Mouse (Mus musculus) kidney, postnatal 36 days (tissue): ENCODE results near the gene Angel1.

Experiments
- DNase-seq, 2 experiments: peaks; one replicate each; pipeline ENCODE4 v3.0.0; 2021 to 2022; ENCODE audit warnings: mixed read lengths in 2 of 2

Angel1 gene

GRCm38 (mm10) chr12:86726120-86726640 lies at the start of gene Angel1:
TSS of gene Angel1 (minus strand) at chr12:86726460.
- DNase-seq: peak; percentile 98 to 99

DNA sequence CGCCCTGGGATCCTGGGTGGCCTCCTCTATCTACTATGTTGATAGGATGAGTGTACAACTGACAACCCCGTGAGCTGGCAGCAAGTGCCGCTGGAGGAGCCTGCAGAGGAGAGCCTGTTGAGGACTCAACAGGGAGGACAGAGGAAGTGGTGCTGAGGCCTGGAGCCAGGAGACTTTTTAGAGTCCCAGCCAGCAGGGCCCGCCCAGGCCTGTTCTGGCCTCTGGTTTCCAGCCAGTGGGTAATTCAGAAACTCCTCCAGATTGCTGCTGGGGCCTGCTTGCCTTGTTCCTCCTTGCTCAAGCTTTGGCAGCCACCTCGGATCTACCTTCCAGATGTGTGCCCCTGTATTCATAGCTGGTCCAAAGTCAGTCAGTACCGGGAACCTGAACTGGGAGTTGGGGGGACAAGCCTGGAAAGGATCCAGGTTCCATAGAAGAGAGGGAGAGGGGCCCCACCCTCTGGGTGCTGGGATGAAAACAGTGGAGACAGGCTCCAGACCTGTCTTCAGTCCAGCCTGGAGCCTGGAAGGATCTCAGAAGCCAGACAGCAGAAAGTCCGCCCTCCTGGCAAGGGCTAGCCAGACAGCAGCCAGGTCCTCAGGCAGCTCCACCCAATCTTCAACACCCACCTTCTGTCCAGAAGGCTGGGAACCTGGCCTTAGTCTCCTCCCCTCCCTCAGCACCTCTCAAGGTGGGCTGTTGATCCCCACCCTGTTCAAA lies 49.5 kb upstream of the Angel1 start:
- DNase-seq: peak; percentile 50 to 60

DNA sequence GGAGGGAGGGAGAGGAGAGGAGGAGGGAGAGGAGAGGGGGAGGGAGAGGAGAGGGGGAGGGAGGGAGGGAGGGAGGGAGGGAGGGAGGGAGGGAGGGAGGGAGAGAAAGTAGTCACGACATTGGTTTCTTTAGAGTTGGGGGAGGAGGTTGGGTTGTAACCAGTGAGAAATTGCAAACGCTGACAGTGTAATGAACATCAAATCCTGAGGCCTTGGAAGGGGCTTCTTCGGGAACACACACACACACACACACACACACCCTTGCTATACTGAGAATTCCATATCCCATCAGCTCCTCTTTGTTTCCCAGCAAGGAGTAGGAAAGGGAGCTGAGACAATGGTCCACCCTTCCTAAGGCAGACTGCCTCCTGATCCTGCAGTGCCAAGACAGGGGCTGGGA lies 46.3 kb upstream of the Angel1 start:
- no peak for DNase-seq

GRCm38 (mm10) chr12:86771823-86772427 lies 45.7 kb upstream of the Angel1 start:
- DNase-seq: peak; percentile 94 to 98

DNA sequence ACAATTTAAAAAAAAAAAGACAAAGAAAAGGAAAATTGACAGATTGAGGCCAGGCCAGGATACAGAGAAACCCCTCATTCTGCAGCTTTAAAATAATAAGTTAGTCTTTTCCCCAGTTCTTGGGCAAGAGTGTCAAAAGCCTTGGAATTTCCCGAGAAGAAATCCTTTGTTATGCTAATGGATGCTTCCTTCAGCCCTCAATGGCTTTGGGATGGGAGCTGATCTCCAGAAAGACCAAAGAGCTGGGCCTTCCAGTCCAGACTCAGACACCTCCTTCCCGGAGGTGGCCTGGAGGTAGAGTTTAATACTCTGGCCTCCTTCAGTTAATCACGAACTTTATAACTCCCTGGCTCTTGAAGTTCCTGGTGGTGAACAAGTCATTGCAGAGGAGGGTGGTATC lies 44.7 kb upstream of the Angel1 start:
- DNase-seq: no peak

GRCm38 (mm10) chr12:86770261-86770670 lies 44.0 kb upstream of the Angel1 start:
- peak; percentile 85 to 92 for DNase-seq

DNA sequence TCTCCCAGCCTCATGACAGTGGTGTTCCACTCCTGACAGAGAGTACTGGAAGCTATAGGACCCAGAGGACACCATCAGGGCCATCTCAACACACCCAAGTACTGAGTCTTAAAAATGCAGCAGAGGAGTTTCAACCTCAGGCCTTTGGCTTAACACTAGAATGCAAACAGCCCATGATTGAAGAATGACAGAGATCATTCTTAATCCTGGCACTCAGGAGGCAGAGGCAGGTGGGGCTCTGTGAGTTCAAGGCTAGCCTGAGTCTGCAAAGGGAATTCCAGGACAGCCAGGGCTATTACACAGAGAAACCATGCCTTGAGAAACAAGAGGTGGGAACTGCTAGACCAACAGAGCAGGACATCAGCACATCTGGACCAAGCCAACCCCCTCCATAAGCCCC lies 43.6 kb upstream of the Angel1 start:
- DNase-seq: no peak

GRCm38 (mm10) chr12:86768986-86769580 lies 42.8 kb upstream of the Angel1 start:
- peak; percentile 87 to 91 for DNase-seq

DNA sequence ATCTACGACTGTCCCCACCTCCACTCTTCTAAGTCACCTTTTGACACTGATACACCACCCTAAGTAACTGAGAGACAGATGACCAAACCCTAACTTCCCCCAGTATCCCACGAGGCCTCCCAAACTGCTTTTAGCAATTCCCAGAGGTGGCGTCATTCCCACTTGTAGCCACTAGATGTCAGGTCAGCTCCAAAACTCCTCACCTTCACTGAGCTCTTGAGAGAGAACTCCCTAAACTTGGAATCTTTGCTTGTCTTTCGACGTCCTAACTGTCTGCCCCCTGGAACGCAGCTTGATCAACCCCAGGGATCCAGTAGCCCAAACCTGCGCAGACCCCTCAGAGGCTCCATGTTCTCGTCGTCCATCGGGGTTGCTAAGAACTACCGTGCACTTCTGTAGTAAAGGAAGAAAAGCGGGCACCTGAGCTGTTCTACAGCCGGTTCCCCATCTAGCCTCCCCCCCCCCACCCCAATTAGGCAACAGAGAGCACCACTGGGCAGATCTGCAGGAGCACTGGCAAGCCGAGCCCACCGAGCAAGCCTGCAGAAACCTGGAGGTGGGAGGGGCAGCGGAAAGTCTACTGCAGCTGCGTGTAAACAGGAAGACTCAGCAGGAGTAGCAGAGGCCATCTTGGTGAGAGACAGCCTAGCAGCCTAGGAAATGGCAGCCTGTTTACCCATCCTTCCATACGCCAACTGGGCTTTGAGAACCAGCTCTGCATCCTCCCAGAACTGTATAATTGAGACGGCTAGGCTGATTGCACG lies 41.8 kb upstream of the Angel1 start:
- DNase-seq: peak; percentile 53 to 78

GRCm38 (mm10) chr12:86766467-86766866 lies 40.2 kb upstream of the Angel1 start:
- no peak for DNase-seq

GRCm38 (mm10) chr12:86764060-86764459 lies 37.8 kb upstream of the Angel1 start:
- no peak for DNase-seq

DNA sequence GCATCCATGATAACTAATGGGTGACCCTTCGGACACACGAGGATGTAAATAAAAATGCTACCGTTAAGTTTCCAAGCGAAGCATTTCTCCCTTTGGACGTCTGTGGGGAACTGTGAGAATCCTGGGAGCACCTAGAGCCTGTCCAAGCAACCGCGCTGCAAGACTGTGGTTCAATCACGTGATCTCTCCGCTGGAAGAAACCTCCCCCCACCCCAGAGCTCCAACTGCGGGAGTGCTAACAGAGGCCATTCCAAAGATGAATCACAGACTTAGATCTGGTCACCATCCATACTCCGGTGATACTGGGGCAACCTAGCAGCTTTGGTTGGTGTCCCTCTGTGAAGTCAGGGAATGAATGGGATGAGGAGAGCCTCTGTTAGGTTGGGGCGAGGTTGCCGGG lies 34.8 kb upstream of the Angel1 start:
- DNase-seq: no peak

DNA sequence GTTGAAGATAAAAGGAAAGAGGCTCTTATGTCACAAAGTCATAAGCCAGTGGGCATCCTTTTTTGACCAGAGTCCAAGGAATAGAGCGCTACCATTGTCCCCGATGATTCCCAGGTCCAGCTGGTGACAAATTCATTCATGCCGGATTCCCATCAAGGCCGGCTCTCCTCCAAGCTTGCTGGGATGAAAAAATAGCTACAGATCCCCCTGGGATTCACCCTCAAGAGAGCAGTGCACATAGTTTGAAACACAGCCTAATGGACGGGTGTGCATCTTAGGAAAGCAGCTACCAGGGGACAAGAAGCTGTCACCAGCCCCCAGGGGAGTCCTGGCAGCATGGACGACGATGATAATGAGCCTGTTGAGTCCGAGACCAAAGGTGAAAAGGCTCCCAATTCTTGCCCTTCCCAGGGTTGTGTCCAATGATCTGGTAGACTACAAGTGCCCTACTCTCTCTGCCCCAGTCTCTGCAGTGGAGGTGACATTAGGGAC lies 8.1 kb upstream of the Angel1 start, which contains the start of gene Lrrc74a:
TSS of gene Lrrc74a (plus strand) at position 51 of the 492 bp plus-strand sequence.
- DNase-seq: no peak

GRCm38 (mm10) chr12:86725706-86726105 lies 554 bp downstream of the Angel1 start:
- peak; percentile 5 to 7 for DNase-seq

- DNase-seq: no peak
Measured at GRCm38 (mm10) chr12:86724300-86724699, 2.0 kb downstream of the Angel1 start.

GRCm38 (mm10) chr12:86721453-86721852 lies 4.8 kb downstream of the Angel1 start:
- DNase-seq: no peak

DNA sequence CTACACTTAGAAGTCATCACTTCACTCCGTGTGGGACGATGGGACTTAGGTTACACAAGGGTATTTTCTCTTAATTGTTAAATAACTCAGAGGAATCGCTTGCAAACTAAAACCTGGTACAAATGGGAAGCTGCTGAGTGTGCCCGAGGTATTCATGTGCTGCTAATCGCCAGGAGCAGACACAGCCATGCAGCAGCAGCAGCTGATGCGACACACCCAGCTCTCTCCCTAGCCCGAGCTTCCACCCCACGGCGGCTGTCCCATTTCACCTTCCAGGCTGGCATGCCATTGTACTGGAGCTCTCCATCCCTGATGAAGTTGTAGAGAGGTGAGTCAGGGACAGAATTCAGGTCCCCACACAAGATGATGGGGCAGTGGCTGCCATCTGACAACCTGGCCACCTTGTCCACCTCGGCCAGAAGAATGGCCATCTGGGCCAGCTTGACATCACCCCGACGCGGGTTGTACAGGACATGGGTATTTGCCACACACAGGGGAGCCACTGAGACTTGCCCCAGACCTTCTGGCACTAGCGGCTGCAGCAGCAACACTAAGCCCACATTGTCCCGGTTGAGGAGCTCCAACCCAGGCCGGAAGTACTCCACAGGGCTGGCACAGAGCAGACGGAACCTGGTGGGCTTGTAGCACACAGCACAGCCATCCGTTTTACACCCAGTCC lies 6.2 kb downstream of the Angel1 start:
- no peak for DNase-seq

- no peak for DNase-seq
Measured at GRCm38 (mm10) chr12:86716962-86717361, 9.3 kb downstream of the Angel1 start.

DNA sequence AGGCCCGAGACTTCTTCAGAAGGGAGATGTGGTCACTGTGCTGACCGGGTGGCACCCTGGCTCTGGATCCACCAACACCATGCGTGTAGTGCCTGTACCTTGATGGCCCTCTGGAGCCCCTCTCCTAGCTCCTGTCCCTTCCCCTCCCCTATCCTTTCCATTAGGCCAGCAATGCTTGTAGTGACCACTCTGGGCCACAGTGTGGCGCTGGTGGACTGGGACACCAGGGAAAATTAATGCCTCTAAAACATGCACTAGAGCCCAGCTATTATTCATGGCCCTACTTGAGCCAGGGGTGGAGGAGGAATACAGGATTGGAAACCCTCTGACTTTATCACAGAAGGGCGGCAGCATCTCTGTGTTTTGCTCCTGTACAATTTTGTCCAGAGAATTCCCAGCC lies 10.9 kb downstream of the Angel1 start:
- peak; percentile 51 to 82 for DNase-seq

DNA sequence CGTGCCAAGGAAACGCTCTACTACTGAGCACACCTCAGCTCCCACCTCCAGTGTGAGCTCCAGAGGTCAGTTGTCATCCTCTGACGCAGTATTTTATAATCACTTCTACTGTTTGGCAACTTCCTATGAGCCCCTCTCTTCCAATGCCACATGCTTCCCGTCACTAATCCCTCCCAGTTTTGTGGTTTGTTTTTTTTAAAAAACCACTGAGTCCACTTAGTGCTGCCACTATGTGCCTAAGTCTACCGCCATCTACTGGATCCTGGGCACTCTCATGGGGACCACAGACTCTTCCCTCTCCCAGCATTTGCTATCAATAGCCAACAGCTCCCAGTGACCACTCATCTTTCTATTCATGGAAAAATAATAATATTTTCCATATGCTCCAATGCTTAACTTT lies 12.2 kb downstream of the Angel1 start:
- DNase-seq: peak in 1 of 2 experiments; percentile 7

DNA sequence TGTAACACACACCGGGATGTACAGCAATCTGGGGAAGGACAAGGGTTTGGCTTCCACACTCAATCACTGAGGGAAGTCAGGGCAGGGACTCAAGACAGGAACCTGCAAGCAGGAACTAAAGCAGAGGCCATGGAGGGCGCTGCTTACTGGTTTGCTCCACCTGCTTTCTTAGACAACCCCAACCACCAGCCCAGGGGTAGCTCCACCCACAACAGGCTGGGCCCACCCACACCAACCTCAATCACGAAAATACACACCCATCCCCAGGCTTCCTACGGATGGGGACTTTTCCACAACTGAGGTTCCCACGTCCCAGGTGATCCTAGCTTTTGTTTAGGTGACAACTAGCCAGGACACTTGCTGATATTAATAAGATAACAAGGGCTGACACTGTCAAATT lies 20.4 kb downstream of the Angel1 start:
- no peak for DNase-seq

GRCm38 (mm10) chr12:86702690-86703089 lies 23.6 kb downstream of the Angel1 start:
- DNase-seq: no peak
